Mouse (Mus musculus) bone marrow, adult 2 months (tissue): ENCODE results near the gene Cdc25b. TPM values are rescaled to one million over a fixed set of nuclear protein-coding genes. Genes with fewer than 3 reads are reported as not detected.
A peak's percentile ranks its signal among the peaks of the same experiment; 100 is the strongest.

ENCODE experiments used
- H3K27ac ChIP-seq: fragments of 200-500 bp; 2 replicates; pipeline ENCODE4 v1.5.1; 2012; ENCODE audit warnings: low read depth, mild to moderate bottlenecking, control low read depth, inconsistent platforms, low read length; ENCODE audit not compliant: control insufficient read depth, poor library complexity, insufficient read depth
- H3K4me1 ChIP-seq: fragments of 200-500 bp; 2 replicates; pipeline ENCODE4 v1.6.1; 2011; ENCODE audit warnings: low read length; ENCODE audit not compliant: control insufficient read depth, insufficient read depth
- H3K4me3 ChIP-seq: fragments of 200-500 bp; replicated peaks from 2 replicates; pipeline ENCODE3; 2011; ENCODE audit warnings: mild to moderate bottlenecking, low read depth, low read length, control low read depth; ENCODE audit not compliant: control insufficient read depth
- CTCF ChIP-seq: fragments of 200-500 bp; IDR thresholded peaks from 2 replicates; pipeline ENCODE4 v1.5.1; 2011; ENCODE audit warnings: low read length, control low read depth; ENCODE audit not compliant: control insufficient read depth, insufficient read depth
- POLR2A ChIP-seq: fragments of 200-500 bp; IDR thresholded peaks from 2 replicates; pipeline ENCODE4 v1.6.1; 2011; ENCODE audit warnings: low read depth, mild to moderate bottlenecking, control low read depth, low read length, borderline replicate concordance; ENCODE audit not compliant: control insufficient read depth
- WGBS: fragments of 180-500 bp; shearing (Covaris S2); methylation state at CpG from one replicate; pipeline ENCODE4 v1.1.7; 2018; 5-methylcytosine and 5-hydroxymethylcytosine counted together
- polyA plus RNA-seq: library from polyadenylated mRNA; stranded (reverse); fragments of >200 nt; gene quantifications from 2 replicates; pipeline ENCODE4 v1.2.4, GENCODE M21; 2011; ENCODE audit warnings: low replicate concordance; ENCODE audit not compliant: missing spikeins, insufficient read depth, insufficient read length

Cdc25b gene
- polyA plus RNA-seq, 1 experiment = 179 TPM

DNA sequence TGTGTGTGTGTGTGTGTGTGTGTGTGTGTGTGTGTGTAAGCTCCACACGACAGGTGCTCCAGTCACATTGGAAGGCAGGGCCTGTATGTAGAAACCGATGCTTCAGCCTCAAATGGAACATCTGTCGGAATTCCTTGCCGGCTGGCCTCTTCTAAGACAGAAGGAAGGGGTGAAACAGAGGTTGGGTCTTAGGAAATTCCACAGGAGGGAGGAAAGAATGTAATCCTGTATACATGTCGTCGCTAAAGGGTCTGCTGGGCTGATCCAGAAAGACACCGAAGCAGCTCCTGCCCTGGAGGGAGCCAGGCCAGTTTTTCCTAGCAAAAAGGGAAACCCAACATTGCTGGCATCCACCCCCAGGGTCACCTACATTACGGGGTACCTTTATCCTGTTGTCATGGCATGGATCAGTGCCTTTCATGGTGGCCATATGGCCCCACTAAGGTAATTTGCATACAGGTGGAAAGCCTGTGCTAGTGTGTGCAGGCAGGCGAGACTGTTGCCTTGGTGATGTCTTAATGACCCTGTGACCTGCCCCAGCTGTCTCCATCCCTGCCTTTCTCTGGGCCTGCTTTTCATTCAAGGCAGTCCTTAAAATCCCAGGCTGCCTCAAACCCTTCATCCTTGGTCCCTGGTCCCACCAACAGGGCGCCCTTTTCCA is 3.7 kb downstream of the Cdc25b start:
- no peak for TF ChIP-seq CTCF
- no peak for TF ChIP-seq POLR2A
- no peak overlapping the region for H3K4me3 ChIP-seq
- WGBS = 80% methylated on average over 10 of the region's 10 CpGs
- H3K4me1 ChIP-seq = peaks cover 7% of the 10 kb centered on the region
- H3K27ac ChIP-seq = peak overlapping the region; percentile 71

DNA sequence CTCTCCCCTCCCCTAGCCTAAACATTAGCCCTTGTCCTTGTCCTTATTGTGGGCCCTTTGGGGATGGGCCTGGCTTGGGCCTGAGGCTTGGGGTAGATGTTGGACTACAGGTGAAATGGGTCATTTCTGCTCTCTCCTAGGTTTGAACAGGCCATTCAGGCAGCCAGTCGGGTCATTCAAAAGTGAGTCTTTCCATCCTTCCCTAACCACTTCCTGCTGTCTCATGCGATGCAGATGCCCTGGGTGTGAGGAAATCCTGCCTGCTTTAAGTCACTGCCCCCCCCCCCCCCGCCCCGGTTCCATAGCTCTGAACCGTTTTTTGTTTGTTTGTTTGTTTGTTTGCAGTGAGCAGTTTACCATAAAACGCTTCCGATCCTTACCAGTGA is 4.2 kb downstream of the Cdc25b start:
- TF ChIP-seq CTCF (no peak), POLR2A (no peak)
- WGBS = 49% methylated on average over 7 of the region's 7 CpGs
- Histone ChIP-seq H3K27ac (peak overlapping the region; percentile 62), H3K4me3 (no peak overlapping the region), H3K4me1 (peaks cover 7% of the 10 kb centered on the region)

DNA sequence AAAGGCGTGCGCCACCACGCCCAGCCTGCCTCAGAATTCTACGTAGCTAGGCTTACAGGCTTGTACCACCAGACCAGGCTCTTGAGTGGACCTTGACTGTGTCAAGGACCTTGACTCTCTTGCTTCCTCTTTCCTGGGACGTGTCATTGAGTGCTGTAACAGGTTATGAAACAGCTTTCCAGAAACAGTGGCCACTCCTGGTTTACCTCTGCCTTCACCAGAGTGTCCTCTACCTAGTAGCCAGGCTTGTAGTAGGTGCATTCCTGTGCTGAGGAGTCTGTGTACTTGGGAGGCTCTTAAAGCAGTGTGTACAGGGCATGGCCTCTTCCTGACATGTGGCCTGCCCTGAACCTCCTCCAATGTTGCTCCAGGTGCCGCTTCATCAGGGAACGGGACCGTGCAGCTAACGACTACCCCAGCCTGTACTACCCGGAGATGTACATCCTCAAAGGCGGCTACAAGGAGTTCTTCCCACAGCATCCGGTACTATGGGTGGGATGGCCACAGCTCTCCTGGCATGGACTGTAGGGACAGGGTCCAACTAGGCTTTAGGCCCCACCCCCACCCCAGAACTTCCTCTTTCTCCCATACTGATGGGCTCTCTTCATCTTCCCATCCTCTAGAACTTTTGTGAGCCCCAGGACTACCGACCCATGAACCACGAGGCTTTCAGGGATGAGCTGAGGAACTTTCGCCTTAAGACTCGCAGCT is 10.0 kb downstream of the Cdc25b start:
- no peak overlapping the region for H3K4me3 ChIP-seq
- H3K27ac ChIP-seq = peak overlapping the region; percentile 38
- TF ChIP-seq CTCF = no peak
- no peak for TF ChIP-seq POLR2A
- WGBS = 76% methylated on average over 16 of the region's 16 CpGs
- peaks cover 2% of the 10 kb centered on the region; the same call in 1 of the 2 replicates for H3K4me1 ChIP-seq

DNA sequence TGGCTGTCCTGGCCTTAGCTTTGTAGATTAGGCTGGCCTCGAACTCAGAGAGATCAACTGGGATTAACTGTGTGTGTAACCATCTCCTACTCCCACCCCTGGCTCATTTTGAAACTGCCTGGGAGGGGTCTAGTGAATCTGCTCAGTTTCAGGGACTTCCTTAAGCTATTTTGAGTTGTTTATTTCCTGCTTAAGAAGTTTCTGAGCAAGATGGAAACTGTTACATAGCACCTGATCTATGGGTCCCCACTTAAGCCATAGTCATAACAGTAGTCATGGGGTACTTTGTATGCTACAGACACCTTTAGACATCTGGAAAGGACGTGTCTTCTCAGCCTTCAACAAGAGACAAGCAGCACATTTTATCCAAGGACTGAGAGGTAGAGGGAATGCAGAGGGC is 14.0 kb downstream of the Cdc25b start:
- Histone ChIP-seq H3K4me3 (no peak overlapping the region), H3K27ac (no peak overlapping the region), H3K4me1 (peaks cover 7% of the 10 kb centered on the region)
- TF ChIP-seq CTCF (no peak), POLR2A (no peak)
- WGBS = 82% methylated on average over 2 of the region's 2 CpGs

DNA sequence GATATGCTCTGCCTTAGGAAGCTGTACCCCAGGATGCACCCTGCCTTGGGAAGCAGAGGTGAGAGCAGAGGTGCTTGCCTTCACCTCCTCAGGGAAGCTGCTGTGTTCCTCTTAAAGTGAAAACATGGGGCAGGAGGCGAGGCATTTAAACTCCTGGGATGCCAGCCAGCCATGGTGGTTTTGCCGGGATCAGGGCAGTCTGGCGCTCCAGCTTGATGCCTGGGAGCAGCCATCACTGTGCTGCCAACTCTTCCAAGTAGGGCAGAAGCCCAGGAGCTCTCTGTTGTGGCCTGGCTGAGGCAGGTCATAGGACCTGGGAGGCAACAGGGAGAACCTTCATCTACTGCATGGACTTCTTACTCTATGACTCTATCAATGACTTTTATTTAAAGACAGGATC is 14.5 kb downstream of the Cdc25b start:
- Histone ChIP-seq H3K4me1 (peaks cover 7% of the 10 kb centered on the region), H3K4me3 (no peak overlapping the region), H3K27ac (no peak overlapping the region)
- TF ChIP-seq POLR2A (no peak), CTCF (no peak)
- WGBS = 89% methylated on average over 3 of the region's 3 CpGs

DNA sequence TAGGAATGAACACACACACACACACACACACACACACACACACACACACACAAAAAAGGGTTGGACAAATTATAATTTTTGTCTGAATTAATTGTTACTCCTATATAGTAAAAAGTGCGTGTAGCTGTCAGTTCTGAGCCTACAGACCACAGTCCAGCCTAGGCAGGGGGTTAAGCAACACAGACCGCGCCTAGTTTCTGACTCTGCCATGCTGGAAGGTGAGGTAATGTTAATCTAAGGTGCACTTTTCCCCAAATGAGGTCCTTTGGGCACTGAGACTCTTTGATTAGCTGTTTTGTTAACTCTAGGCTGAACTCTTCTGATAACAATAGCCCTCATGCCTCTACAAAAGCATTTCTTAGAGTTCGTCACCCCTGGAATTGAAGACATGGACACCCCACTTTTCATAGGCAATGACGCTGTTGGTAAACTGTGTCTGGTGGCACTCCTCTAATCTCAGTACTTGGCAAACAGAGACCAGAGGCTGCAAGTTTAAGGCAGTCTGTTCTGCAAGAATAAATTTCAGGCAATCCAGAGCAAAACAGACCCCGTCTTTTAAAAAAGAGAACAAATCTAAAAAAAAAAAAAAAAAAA is 17.2 kb downstream of the Cdc25b start:
- TF ChIP-seq POLR2A = no peak
- TF ChIP-seq CTCF = no peak
- Histone ChIP-seq H3K27ac (no peak overlapping the region), H3K4me1 (peaks cover 6% of the 10 kb centered on the region), H3K4me3 (no peak overlapping the region)
- 64% methylated on average over 6 of the region's 6 CpGs for WGBS

DNA sequence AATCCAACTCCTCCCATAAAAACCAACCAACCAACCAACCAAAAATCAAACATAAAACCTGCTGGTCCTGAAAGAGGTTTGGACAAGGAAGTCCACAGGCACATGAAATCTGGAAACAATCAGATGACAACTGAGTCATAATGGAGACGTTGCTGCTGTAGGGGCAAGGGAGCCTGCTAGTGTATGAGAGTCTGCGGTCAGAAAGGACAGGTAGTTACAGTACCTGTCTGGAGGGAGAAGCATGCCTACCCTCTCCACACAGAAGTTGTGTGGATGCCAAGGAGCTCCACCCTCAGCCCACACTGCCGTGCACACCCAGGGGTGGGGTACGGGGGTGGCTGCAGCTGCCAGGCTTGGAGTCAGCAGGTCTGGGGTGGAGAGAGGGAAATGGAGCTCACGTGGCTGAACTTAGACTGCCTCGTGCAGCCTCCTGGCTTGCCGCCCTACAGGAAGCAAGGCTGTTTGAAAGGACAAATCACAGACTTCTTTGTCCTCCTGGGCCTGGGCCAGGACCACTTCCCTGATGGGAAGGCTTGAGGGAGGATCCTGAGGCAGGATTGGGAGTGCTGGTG is 17.7 kb downstream of the Cdc25b start:
- peak overlapping the region; percentile 0 for H3K4me3 ChIP-seq
- TF ChIP-seq POLR2A (no peak; the same call in 1 of the 2 replicates), CTCF (no peak)
- H3K4me1 ChIP-seq = peaks cover 6% of the 10 kb centered on the region
- WGBS = 9% methylated on average over 7 of the region's 7 CpGs
- peak overlapping the region; percentile 50 for H3K27ac ChIP-seq

DNA sequence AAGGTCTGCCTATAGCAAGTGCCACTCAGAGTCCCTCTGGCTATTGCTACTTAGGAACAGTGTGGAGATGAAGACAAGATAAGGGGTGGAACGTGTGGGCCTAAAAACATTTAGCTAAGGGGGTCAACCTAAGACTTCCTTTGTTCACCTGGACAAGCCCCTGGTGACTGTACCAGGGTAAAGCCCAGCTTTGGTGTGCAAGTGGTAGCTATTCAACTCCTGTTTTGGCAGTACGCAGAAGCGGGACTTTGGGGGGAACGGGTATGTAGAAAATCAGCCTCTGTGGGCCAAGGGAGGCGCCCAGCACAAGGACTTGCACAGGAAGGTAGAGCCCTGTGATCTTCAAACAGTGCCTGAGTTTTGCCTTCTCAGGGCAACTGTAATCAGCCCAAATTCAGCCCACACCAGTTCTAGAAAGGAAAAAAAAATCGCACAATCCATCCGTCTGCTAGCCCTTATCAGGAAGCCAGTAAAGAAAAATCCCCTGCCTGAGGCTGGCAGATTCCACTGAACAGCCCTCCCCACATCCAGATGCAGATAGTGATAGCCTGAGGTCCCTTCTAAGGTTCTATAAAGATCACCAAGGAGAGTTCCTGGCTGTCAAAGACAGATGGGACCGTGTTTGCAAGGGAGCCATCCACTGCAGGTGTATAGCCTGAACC is 18.9 kb downstream of the Cdc25b start:
- Histone ChIP-seq H3K4me3 (no peak overlapping the region), H3K27ac (peak overlapping the region; percentile 69), H3K4me1 (peaks cover 6% of the 10 kb centered on the region)
- TF ChIP-seq CTCF (no peak), POLR2A (no peak)
- WGBS = 51% methylated on average over 8 of the region's 8 CpGs

DNA sequence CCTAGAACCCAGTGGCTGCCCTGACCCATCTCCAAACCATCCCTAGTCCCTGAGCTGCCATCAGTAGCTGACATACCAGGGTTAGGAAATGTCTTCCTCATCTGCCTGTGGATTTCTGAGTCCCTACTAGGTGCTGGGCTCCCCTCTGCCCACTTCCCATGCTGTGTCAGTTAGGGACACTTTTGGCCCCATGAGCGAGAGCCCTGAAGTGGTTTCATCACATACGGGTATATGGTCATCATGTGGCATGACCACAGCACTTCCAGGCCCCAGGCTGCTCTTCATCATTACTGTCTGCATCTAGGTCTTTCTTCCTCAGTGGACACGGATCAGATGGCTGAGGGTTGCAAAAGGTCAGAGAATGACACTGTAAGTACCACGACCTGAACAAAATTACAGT is 20.0 kb downstream of the Cdc25b start, which contains the start of gene Ap5s1:
Gene Ap5s1 (plus strand): TSS at position 301 of the 400 bp plus-strand sequence.
- peaks cover 9% of the 10 kb centered on the region for H3K4me1 ChIP-seq
- no peak for TF ChIP-seq POLR2A
- H3K27ac ChIP-seq = peak within 1 kb of the TSS; percentile 12; the same call in 1 of the 2 replicates
- no peak within 1 kb of the TSS for H3K4me3 ChIP-seq
- 62% methylated on average over 4 of the region's 4 CpGs for WGBS
